Mouse (Mus musculus) yolk sac, embryonic 10.5 days (tissue): ENCODE data around the gene Iffo2.

Experiments used
- DNase-seq: peaks from one replicate; pipeline ENCODE4 v3.0.0-alpha.2; 2017; ENCODE audit warnings: low spot score

Gene Iffo2

DNA sequence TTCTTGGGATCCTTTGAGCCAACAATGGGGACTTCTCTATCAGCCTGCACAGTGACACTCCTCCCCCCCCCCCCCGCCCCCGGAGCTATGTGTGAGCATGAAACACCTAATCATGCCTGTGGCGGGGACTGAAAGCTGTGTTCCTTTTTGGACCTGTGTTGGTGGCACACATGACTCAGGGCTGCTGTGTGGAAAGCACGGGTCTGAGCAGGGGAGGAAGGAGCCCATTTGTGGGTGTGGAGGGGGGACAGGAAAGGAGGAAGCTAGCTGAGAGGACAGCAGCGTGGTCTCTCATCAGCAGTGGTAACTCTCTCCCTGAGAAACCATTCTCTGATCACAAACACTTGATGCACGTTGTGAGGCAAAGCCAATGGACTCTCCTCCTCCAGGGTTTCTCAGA is 110.4 kb downstream of the Iffo2 start:
- DNase-seq = no peak

DNA sequence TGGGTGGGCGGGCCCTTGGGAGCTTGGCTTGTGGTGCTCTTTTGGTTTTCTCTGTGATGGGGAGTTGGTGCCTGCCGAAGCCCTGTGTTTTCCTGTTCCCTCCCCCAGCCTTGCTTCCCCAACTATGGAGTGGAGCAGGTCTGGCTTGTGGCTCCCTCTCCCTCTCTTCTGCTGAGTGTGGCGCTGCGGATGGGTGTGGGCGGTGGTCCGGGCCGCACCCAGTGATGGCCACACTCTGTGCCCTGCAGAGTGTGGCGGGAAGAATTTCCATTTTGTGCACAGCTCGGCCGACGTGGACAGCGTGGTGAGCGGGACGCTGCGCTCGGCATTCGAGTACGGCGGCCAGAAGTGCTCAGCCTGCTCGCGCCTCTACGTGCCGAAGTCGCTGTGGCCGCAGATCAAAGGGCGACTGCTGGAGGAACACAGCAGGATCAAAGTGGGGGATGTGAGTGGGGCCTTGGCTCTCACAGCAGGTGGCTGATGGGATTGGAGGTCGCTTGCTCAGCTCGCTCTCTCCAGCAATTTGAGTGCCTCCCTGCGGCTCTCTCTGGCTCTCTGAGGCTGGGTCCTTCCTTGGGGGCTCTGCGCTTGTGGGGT is 111.6 kb downstream of the Iffo2 start:
- no peak for DNase-seq

DNA sequence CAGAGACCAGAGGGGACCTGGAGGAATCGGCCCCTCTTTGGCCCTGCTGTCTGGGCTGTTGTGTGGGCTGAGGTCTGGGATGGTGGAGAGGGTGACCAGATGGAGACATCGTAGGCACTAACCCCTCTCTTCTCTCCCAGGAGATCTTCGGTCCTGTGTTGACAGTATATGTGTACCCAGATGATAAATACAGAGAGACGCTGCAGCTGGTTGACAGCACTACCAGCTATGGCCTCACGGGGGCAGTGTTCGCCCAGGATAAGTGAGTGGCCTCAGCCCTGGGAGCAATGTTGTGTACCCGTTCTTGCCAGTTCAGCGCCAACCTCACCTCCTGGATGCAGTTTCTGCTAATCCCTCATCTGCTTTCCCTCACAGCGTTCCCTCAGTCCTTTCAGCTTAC is 113.6 kb downstream of the Iffo2 start:
- peak; percentile 58 for DNase-seq

DNA sequence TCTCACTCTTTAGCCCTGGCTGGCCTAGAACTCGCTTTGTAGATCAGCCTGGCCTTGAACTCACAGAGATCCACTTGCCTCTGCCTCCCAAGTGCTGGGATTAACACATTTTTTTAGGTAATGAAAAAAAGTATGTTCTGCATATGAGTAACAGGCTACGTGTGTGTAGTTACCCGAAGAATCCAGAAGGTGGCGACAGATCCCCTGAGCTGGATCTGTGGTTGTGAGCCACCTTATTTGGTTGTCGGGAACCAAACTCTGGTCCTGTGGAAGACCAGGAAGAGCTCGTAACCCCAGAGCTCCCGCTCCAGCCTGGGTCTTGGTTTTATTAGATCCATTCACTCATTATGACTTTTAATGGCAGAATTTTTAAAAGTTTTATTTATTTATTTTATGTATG is 116.6 kb downstream of the Iffo2 start:
- DNase-seq = no peak

DNA sequence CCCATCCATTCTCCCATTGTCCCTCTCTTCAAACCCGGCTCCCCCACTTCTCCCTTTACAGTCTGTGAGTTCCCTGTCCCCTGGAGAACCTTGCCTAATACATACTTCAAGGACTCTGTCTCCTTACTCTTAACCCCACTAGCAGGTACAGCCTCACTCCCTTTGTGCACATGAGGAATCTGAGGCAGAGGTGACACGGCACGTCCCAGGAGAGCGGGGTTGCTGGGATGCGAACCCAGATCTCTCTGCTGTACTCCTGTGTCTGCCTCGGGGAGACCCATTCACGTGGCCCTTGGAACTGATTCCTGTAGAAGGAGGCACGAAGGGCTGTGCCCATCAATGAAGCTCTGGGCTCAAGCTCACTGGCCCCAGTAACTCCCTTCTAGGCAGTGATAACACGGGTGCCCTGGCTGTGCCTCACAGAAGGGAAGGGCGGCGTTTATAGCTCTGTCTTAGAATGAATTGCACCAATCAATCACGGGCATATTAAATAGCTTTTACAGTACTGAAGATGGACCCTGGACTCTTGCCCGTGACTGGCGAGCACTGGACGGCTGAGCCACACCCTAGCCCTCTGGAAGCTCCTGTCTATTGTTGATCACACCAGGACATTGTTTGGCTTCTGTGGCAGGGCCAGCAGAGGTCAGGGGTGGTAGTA is 119.9 kb downstream of the Iffo2 start:
- no peak for DNase-seq

DNA sequence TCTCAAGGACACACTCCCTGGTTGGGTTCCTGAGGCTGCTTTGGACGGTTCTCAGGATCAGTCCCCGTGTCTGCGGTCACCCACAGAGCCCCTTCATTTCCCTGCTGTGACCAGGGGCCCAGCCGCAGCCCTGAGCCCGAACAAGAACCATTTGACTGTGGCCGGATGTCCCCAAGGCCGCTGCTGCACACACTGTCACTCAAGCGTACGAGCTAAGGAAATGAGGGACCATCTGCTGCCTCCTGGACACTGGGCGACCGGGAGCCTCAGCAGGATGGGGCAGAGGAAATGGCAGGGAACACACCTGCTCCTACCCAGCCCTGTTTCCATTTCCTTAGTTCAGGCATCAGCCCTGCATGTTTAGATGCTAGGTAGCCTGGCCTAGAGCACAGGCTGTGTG is 120.6 kb downstream of the Iffo2 start:
- no peak for DNase-seq

DNA sequence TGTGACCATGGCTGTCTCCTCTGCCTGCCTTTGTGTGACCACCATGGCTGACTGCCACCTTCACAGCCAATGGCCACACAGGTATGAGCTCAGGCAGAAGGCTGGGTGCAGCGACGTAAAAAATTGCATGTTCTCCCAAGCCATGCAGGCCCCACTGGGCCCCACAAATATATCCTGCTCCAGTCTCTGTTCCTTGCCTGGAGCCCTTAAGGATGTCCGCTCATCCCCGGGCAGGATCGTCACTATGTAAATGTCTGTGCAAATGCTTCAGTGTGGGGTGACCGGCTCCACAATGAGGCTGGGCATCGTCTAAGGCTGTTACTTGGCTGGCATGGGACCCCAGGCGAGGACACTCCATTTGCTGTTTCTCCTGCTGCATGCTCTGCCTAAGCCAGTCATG is 122.9 kb downstream of the Iffo2 start, which contains the start of gene Tas1r2:
Gene Tas1r2, plus strand, starts transcription at position 301 of the 400 bp plus-strand sequence.
- no peak for DNase-seq

DNA sequence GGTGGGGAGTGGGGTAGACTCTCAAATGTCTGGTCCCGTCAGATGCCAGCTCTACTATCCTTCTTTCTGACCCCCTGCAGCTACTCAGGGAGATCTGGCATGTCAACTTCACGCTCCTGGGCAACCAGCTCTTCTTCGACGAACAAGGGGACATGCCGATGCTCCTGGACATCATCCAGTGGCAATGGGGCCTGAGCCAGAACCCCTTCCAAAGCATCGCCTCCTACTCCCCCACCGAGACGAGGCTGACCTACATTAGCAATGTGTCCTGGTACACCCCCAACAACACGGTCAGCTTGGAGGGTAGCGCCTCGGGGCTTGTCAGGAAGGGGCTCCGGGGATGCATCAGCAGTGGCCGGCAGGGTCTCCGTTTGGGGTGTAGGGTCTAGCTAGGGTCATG is 131.5 kb downstream of the Iffo2 start:
- no peak for DNase-seq

DNA sequence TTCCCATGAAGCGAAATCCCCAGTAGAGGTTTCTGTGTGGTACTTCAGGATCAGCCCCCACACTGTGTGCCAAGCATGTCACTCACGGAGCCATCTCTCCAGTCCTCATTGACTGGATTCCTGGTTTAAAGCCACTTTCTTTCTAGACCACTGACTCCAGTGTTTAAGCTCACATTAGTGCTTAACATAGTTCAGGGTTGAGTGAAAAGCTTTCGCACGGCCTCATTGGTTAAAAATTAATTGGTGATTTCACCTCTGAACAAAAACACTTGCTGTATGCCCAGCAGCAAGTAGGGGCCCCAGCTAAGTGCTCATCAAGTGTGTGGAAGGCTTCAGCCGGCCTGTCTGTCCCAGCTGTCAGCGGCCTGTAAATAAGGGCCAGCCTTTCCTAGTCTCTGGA is 137.3 kb downstream of the Iffo2 start:
- no peak for DNase-seq

DNA sequence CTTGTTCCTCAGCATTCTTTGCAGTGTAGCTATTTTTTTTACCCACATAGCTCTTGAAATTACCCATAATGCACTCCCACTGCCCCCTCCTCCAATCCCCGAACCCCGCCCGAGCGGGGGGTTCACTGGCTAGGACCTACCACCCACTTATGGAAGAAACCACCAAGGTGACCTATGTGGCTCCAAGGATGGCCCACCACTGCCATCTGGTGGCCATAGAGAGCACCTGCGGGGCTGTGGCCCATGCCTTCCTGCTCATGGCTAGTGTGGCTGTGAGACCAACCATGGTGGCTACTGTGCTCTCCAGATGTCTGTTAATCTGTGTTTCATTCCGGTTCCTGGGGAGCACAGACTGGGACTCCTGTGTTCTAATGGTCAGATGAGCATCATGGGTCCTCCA is 139.5 kb downstream of the Iffo2 start:
- peak; percentile 44 for DNase-seq
